ENCODE assay signal across 24 mouse cellular contexts in the genomic region with DNA sequence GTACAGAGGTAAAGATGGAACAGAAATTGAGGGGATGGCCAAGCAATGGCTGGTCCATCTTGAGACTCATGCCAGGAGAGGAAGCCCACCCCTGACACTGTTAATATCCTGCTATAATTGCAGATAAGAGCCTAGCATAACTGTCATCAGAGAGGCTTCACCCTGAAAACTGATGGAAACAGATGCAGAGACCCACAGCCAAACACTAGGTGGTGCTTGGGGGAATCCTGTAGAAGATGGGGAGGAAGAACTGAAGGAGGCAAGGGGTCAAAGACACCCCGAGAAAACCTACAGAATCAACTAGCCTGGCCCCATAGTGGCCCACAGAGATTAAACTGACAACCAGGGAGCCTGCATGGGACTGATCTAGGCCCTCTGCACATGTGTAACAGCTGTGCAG.
"Had no signal": no experiment of that assay in that cellular context is flagged by ENCODE, and none has a peak within 500 bp of the region (broad histone marks: within the 10 kb centered on the region; RNA-seq: fewer than 3 reads in every experiment).

No protein-coding gene starts in this region.

- H3K36me3 ChIP-seq: heart, embryonic 12.5 days; hindbrain, embryonic 10.5 days; hindbrain, embryonic 12.5 days; kidney, embryonic 15.5 days; limb, embryonic 13.5 days; limb, embryonic 15.5 days; liver, embryonic 12.5 days had no signal

- H3K4me1 ChIP-seq: heart, embryonic 12.5 days; hindbrain, embryonic 10.5 days; hindbrain, embryonic 12.5 days; kidney, embryonic 15.5 days; limb, embryonic 15.5 days; liver, embryonic 12.5 days had no signal

- ATAC-seq: hindbrain, embryonic 16.5 days; intestine, embryonic 16.5 days; liver, embryonic 12.5 days had no signal

- H3K9me3 ChIP-seq: heart, embryonic 12.5 days; hindbrain, embryonic 10.5 days; hindbrain, embryonic 12.5 days; kidney, embryonic 15.5 days; limb, embryonic 13.5 days; limb, embryonic 15.5 days; liver, embryonic 12.5 days had no signal

- H3K4me2 ChIP-seq: heart, embryonic 12.5 days; hindbrain, embryonic 12.5 days; hindbrain, embryonic 14.5 days; kidney, embryonic 15.5 days; limb, embryonic 13.5 days; limb, embryonic 15.5 days; liver, embryonic 12.5 days had no signal

- H3K27ac ChIP-seq: heart, adult 2 months; hindbrain, embryonic 10.5 days; hindbrain, embryonic 12.5 days; hindbrain, embryonic 14.5 days; kidney, embryonic 15.5 days; kidney, postnatal 0 days; limb, embryonic 13.5 days; limb, embryonic 15.5 days; liver, embryonic 12.5 days had no signal

- DNase-seq: gastrocnemius, postnatal 14 days; gastrocnemius, postnatal 36 days; heart, adult 2 months; heart, postnatal 10 days; heart, postnatal 4 days; kidney, adult 11 months; kidney, adult 2 months; kidney, adult 9 months; kidney, postnatal 14 days; kidney, postnatal 36 days; layer of hippocampus, adult 9-11 months; layer of hippocampus, postnatal 36 days; left cerebral cortex, postnatal 4 days had no signal

- H3K4me3 ChIP-seq: heart, adult 2 months; heart, embryonic 12.5 days; hindbrain, embryonic 10.5 days; hindbrain, embryonic 12.5 days; kidney, embryonic 15.5 days; limb, embryonic 13.5 days; limb, embryonic 15.5 days; liver, embryonic 12.5 days had no signal

- H3K9ac ChIP-seq: heart, embryonic 12.5 days; hindbrain, embryonic 12.5 days; hindbrain, embryonic 14.5 days; kidney, embryonic 15.5 days; limb, embryonic 13.5 days; limb, embryonic 15.5 days; liver, embryonic 12.5 days had no signal

- H3K27me3 ChIP-seq: heart, embryonic 12.5 days; hindbrain, embryonic 12.5 days; kidney, embryonic 15.5 days; limb, embryonic 13.5 days; limb, embryonic 15.5 days; liver, embryonic 12.5 days had no signal
